Mouse (Mus musculus) erythroblast, embryonic 14.5 days (primary cell): Measurements from ENCODE around the gene Obox1.
"Not testable (repeated sequence)": the region's sequence is repeated elsewhere in the genome, so short reads cannot be mapped to it uniquely, and the experiment has no call there.

Source experiments
- GATA1 ChIP-seq: IDR thresholded peaks from 2 replicates; pipeline ENCODE4 v1.6.1; 2012; ENCODE audit warnings: low read length, inconsistent platforms, mixed read lengths
- TAL1 ChIP-seq: IDR thresholded peaks from 3 replicates; pipeline ENCODE4 v1.6.1; 2012; ENCODE audit warnings: low read length, inconsistent platforms, mixed read lengths

- not testable (repeated sequence) for TF ChIP-seq GATA1, TAL1
Measured at GRCm38 (mm10) chr7:15406816-15407215, 18.1 kb downstream of the Obox1 start.
